Mouse (Mus musculus) left cerebral cortex, adult 2 months (tissue): ENCODE results near the gene Ikzf3. TPM values are rescaled to one million over a fixed set of nuclear protein-coding genes. Genes with fewer than 3 reads are reported as not detected.

Source experiments
- DNase-seq, 2 experiments: peaks; one replicate each; pipeline ENCODE4 v3.0.0; 2021 to 2022; ENCODE audit warnings: low spot score in 2 of 2, mixed read lengths in 1 of 2; ENCODE audit errors: extremely low spot score in 1 of 2
- H3K27ac ChIP-seq: fragments of 200-600 bp; 2 replicates; pipeline ENCODE4 v1.8.1; 2022
- H3K4me3 ChIP-seq: fragments of 200-600 bp; 2 replicates; pipeline ENCODE4 v1.8.1; 2022
- CTCF ChIP-seq: fragments of 200-600 bp; IDR thresholded peaks from 2 replicates; pipeline ENCODE4 v1.8.1; 2022; ENCODE audit warnings: antibody characterized with exemption, mild to moderate bottlenecking, moderate library complexity
- intact Hi-C: fragments of 180-260 bp; cut with DNase I; formaldehyde crosslinking; loops from one replicate; pipeline ENCODE4 v1.15.1; 2025
- total RNA-seq, 2 experiments: library from RNA; stranded (reverse); gene quantifications; 2 replicates each; pipeline ENCODE4 v1.2.3; 2021

Gene Ikzf3
- total RNA-seq, 2 experiments from 2014 or later: 0.11 to 0.33 TPM

- no peak for TF ChIP-seq CTCF
- intact Hi-C loops: loop anchor here (5.0 kb wide), 1 partner anchor 227 kb away; the partner anchor contains the start of gene Stard3
- Histone ChIP-seq H3K27ac (no peak overlapping the region), H3K4me3 (no peak overlapping the region)
- no peak for DNase-seq
These were observed 38.9 kb upstream of the Ikzf3 start for GRCm38 (mm10) chr11:98584629-98585177.

GRCm38 (mm10) chr11:98584146-98584545 is 38.3 kb upstream of the Ikzf3 start:
- TF ChIP-seq CTCF: no peak
- Histone ChIP-seq H3K27ac (no peak overlapping the region), H3K4me3 (no peak overlapping the region)
- no peak for DNase-seq
- intact Hi-C loops: no loop called here

DNA sequence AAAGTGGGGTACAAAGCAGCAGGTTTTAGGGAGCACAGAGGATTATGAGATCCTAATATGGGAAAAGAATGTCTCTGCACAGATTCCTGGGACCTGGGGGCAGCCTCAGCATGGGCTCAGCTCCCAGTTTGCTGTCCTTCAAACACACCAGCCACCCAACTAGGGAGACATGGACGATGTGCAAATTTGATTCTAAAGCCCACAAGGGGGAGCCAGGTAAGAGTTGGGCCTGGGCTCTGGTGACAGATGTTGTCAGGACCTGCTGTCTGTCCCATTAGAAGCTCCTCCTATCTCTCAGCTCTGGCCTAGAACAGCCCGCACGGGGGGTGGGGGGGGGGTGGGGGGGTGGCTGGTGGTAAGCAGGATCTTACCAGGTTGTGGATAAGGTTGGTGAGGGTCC is 37.7 kb upstream of the Ikzf3 start:
- no peak for DNase-seq
- Histone ChIP-seq H3K4me3 (no peak overlapping the region), H3K27ac (no peak overlapping the region)
- intact Hi-C loops: no loop called here
- no peak; the same call in 1 of the 2 replicates for TF ChIP-seq CTCF

DNA sequence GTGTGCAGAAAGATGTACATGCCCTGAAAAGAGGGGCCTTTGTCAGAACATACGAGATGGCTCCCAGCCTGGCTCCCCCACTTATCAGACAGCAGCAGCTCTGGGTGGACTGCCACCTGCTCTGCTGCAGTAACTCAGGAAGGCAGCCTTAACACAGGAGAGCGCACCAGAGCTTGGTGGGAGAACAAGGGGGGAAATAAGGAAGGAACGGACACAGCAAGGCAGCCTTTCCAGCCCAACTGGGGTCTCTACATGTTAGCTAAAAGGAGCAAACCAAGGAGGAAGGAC is 37.4 kb upstream of the Ikzf3 start:
- no peak for DNase-seq
- no peak overlapping the region for H3K4me3 ChIP-seq
- H3K27ac ChIP-seq: no peak overlapping the region
- intact Hi-C loops: no loop called here
- TF ChIP-seq CTCF: no peak

DNA sequence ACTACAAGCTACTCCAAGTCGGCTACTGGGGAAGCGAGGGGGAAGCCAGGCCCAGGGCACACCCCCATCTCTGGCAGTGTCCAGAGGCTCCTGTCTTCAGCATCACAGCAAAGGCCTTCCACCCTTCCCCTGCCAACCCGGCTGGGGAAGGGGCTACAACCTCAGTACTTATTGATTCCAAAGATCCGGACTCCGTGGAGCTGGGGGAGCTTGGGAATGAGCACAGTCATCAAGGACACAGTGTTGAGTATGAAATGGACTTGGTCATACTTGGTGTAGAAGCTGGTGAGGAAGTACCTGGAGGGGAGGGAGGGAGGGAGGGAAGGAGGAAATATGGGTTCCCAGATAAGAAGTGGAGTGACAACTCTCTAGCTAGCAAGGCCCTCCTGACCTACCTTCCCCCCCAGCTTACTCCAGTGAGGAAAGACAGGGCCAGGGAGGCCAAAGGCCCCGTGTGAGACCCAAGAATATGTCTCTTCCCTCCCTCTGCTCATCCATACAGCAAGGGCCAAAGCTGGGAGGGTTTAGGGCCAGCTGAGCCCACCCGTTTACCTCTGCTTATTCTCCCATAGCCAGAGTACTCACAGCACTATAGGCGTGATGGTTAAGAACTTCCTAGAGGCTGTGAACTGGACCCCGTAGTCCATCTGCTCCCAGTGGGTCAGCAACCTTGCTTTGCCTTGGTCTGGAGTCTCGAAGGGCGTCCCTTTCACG is 36.9 kb upstream of the Ikzf3 start:
- no peak for TF ChIP-seq CTCF
- H3K27ac ChIP-seq: no peak overlapping the region
- intact Hi-C loops: no loop called here
- H3K4me3 ChIP-seq: no peak overlapping the region
- no peak for DNase-seq

DNA sequence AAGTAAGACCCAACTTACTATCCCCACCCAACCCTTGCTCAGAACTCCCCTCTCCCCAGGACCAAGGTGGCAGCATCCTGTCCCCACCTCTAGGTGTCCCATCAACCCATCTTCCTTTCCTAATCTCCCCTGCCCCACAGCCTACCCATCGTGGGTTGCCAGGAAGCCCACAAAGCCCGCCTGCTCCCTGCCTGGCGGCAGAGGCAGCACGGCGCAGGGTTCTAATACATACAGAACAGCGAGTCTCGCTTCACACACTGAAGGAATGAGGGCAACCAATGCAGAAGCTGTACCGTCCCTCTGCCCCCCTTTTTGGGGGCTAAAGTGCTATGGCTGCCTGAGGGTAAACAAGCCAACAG is 36.2 kb upstream of the Ikzf3 start:
- Histone ChIP-seq H3K27ac (no peak overlapping the region), H3K4me3 (no peak overlapping the region)
- intact Hi-C loops: no loop called here
- TF ChIP-seq CTCF: no peak
- DNase-seq: no peak

GRCm38 (mm10) chr11:98581286-98582029 is 35.6 kb upstream of the Ikzf3 start:
- no peak overlapping the region for H3K4me3 ChIP-seq
- intact Hi-C loops: no loop called here
- H3K27ac ChIP-seq: no peak overlapping the region
- TF ChIP-seq CTCF: no peak
- DNase-seq: no peak

DNA sequence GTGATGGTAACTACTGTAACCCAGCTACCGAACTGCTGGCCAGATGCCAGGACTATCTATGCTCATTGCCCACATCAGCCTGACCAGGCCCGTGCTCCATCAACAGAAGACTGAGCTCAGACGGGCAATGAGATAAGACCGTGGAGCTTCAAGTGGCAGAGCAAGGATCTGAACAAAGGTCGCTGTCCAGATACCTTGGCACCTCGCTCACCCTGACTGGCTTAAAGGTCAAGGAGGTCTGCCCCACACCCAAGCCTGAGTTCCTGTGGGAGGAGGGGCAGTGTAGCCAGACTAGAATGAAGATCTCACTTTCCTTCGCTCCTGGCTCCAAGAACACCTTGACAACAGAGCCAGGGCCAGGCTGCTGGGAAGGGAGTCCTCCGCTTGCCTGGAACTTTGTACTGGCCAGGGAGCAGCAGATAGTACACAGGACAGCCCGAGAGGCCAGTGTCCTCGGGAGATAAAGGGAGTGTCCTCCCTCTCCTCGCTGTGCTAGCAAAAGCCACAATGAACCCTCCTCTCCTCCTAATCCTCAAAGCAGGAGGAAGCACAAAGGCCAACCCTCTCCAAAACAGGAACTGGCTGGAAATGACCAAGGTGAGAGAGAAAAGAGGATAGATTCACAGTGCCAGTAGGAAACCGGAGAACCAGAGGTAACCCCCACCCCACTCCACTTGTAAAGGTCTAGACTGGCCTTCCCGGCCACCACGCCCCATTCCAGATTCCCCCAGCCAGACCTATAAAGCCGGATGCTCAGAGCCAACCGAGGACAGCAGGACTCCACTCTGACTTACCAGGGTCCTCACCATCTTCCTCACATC is 34.7 kb upstream of the Ikzf3 start:
- Histone ChIP-seq H3K27ac (no peak overlapping the region), H3K4me3 (no peak overlapping the region)
- no peak for TF ChIP-seq CTCF
- intact Hi-C loops: no loop called here
- no peak for DNase-seq

- no peak for TF ChIP-seq CTCF
- no peak for DNase-seq
- no peak overlapping the region for H3K27ac ChIP-seq
- intact Hi-C loops: no loop called here
- H3K4me3 ChIP-seq: no peak overlapping the region
These were observed 31.9 kb upstream of the Ikzf3 start for GRCm38 (mm10) chr11:98577776-98578175.

DNA sequence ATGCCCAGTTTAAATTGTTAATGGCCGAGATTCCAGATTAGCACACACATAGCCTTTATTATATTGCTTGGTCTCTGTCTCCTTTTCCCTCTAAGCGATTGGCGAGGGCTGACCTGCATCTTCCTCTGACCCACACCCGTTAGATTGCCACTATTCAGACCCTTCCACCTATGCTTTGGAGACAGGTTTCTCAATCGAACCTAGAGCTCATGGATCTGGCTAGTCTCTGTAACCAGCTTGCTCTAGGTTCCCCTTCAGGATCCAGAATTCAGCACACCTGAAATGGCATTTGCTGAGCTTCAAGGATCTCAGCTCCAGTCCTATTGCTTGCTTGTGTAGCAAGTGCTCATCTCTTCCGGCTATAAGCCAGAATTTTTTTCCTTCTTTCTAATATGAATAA is 23.6 kb upstream of the Ikzf3 start:
- DNase-seq: no peak
- intact Hi-C loops: no loop called here
- no peak overlapping the region for H3K4me3 ChIP-seq
- TF ChIP-seq CTCF: no peak
- no peak overlapping the region for H3K27ac ChIP-seq

GRCm38 (mm10) chr11:98568326-98568725 is 22.5 kb upstream of the Ikzf3 start:
- DNase-seq: no peak
- intact Hi-C loops: no loop called here
- Histone ChIP-seq H3K27ac (no peak overlapping the region), H3K4me3 (no peak overlapping the region)
- peak; percentile 6; the same call in 1 of the 2 replicates for TF ChIP-seq CTCF

GRCm38 (mm10) chr11:98563921-98564414 is 18.1 kb upstream of the Ikzf3 start:
- no peak overlapping the region for H3K4me3 ChIP-seq
- no peak for TF ChIP-seq CTCF
- H3K27ac ChIP-seq: no peak overlapping the region
- intact Hi-C loops: no loop called here
- DNase-seq: no peak
